Mouse (Mus musculus): ENCODE measurements around the gene Tgfbr3. TPM values are rescaled to one million over a fixed set of nuclear protein-coding genes. Genes with fewer than 3 reads are reported as not detected.

Tgfbr3 gene
- polyA plus RNA-seq, 1 experiment from 2014 or later, result 38.7 TPM

- no peaks in the 10 kb centered on the region for H3K9me3 ChIP-seq (replicated peaks)
- H3K4me2 ChIP-seq (replicated peaks), result no peak overlapping the region
- H3K36me3 ChIP-seq, result no peaks in the 10 kb centered on the region
- H3K4me3 ChIP-seq (replicated peaks), result no peak overlapping the region
- no peak for ATAC-seq (ENCODE audit: insufficient number of reproducible peaks, low FRiP score, low TSS enrichment, low read depth)
- H3K27me3 ChIP-seq, result no peaks in the 10 kb centered on the region
- peaks cover 24% of the 10 kb centered on the region for H3K4me1 ChIP-seq
- no peak overlapping the region for H3K27ac ChIP-seq (replicated peaks)
- WGBS, result 52% methylated on average over 13 of the region's 13 CpGs
- no peak overlapping the region for H3K9ac ChIP-seq
These were observed 214.3 kb downstream of the Tgfbr3 start for GRCm38 (mm10) chr5:107074980-107075583.

- Histone ChIP-seq H3K36me3 (no peaks in the 10 kb centered on the region), H3K9ac (no peak overlapping the region), H3K4me3 (replicated peaks) (no peak overlapping the region), H3K4me2 (replicated peaks) (no peak overlapping the region), H3K27me3 (no peaks in the 10 kb centered on the region), H3K9me3 (replicated peaks) (no peaks in the 10 kb centered on the region), H3K4me1 (peaks cover 17% of the 10 kb centered on the region), H3K27ac (replicated peaks) (no peak overlapping the region)
- WGBS, result 60% methylated on average over 4 of the region's 4 CpGs
- no peak for ATAC-seq (ENCODE audit: insufficient number of reproducible peaks, low FRiP score, low TSS enrichment, low read depth)
These were observed 215.1 kb downstream of the Tgfbr3 start for GRCm38 (mm10) chr5:107074350-107074749.

- no peak overlapping the region for H3K4me3 ChIP-seq (replicated peaks)
- no peak overlapping the region for H3K4me2 ChIP-seq (replicated peaks)
- H3K27ac ChIP-seq (replicated peaks), result no peak overlapping the region
- ATAC-seq (ENCODE audit: insufficient number of reproducible peaks, low FRiP score, low TSS enrichment, low read depth), result no peak
- H3K9ac ChIP-seq, result no peak overlapping the region
- no peaks in the 10 kb centered on the region for H3K27me3 ChIP-seq
- peaks cover 10% of the 10 kb centered on the region for H3K4me1 ChIP-seq
- H3K9me3 ChIP-seq (replicated peaks), result no peaks in the 10 kb centered on the region
- WGBS, result 34% methylated on average over 3 of the region's 3 CpGs
- H3K36me3 ChIP-seq, result no peaks in the 10 kb centered on the region
These were observed 215.9 kb downstream of the Tgfbr3 start for GRCm38 (mm10) chr5:107073536-107073935.

- Histone ChIP-seq H3K27me3 (no peaks in the 10 kb centered on the region), H3K4me2 (replicated peaks) (no peak overlapping the region), H3K27ac (replicated peaks) (no peak overlapping the region), H3K9me3 (replicated peaks) (no peaks in the 10 kb centered on the region), H3K4me3 (replicated peaks) (no peak overlapping the region), H3K9ac (no peak overlapping the region), H3K4me1 (no peaks in the 10 kb centered on the region), H3K36me3 (no peaks in the 10 kb centered on the region)
- no peak for ATAC-seq (ENCODE audit: insufficient number of reproducible peaks, low FRiP score, low TSS enrichment, low read depth)
- WGBS, result 67% methylated on average over 5 of the region's 5 CpGs
These were observed 221.3 kb downstream of the Tgfbr3 start for GRCm38 (mm10) chr5:107068146-107068545.

GRCm38 (mm10) chr5:107067531-107067930 lies 221.9 kb downstream of the Tgfbr3 start:
- no peak overlapping the region for H3K27ac ChIP-seq (replicated peaks)
- H3K27me3 ChIP-seq, result no peaks in the 10 kb centered on the region
- 77% methylated on average over 7 of the region's 7 CpGs for WGBS
- no peak for ATAC-seq (ENCODE audit: insufficient number of reproducible peaks, low FRiP score, low TSS enrichment, low read depth)
- no peaks in the 10 kb centered on the region for H3K4me1 ChIP-seq
- no peak overlapping the region for H3K4me3 ChIP-seq (replicated peaks)
- no peaks in the 10 kb centered on the region for H3K36me3 ChIP-seq
- H3K9me3 ChIP-seq (replicated peaks), result no peaks in the 10 kb centered on the region
- no peak overlapping the region for H3K4me2 ChIP-seq (replicated peaks)
- no peak overlapping the region for H3K9ac ChIP-seq

- H3K4me3 ChIP-seq (replicated peaks), result no peak overlapping the region
- no peak for ATAC-seq (ENCODE audit: insufficient number of reproducible peaks, low FRiP score, low TSS enrichment, low read depth)
- WGBS, result 69% methylated on average over 5 of the region's 5 CpGs
- H3K4me1 ChIP-seq, result no peaks in the 10 kb centered on the region
- H3K27me3 ChIP-seq, result no peaks in the 10 kb centered on the region
- no peak overlapping the region for H3K4me2 ChIP-seq (replicated peaks)
- no peaks in the 10 kb centered on the region for H3K36me3 ChIP-seq
- no peak overlapping the region for H3K27ac ChIP-seq (replicated peaks)
- H3K9ac ChIP-seq, result no peak overlapping the region
- H3K9me3 ChIP-seq (replicated peaks), result no peaks in the 10 kb centered on the region
These were observed 224.5 kb downstream of the Tgfbr3 start for GRCm38 (mm10) chr5:107064922-107065321.

GRCm38 (mm10) chr5:107062229-107062852 lies 227.1 kb downstream of the Tgfbr3 start:
- Histone ChIP-seq H3K27ac (replicated peaks) (no peak overlapping the region), H3K9ac (no peak overlapping the region), H3K27me3 (no peaks in the 10 kb centered on the region), H3K4me1 (no peaks in the 10 kb centered on the region), H3K4me3 (replicated peaks) (no peak overlapping the region), H3K4me2 (replicated peaks) (no peak overlapping the region), H3K9me3 (replicated peaks) (no peaks in the 10 kb centered on the region), H3K36me3 (no peaks in the 10 kb centered on the region)
- WGBS, result 70% methylated on average over 12 of the region's 12 CpGs
- no peak for ATAC-seq (ENCODE audit: insufficient number of reproducible peaks, low FRiP score, low TSS enrichment, low read depth)

- Histone ChIP-seq H3K27ac (replicated peaks) (no peak overlapping the region), H3K9ac (no peak overlapping the region), H3K36me3 (no peaks in the 10 kb centered on the region), H3K9me3 (replicated peaks) (no peaks in the 10 kb centered on the region), H3K27me3 (no peaks in the 10 kb centered on the region), H3K4me1 (no peaks in the 10 kb centered on the region), H3K4me3 (replicated peaks) (no peak overlapping the region), H3K4me2 (replicated peaks) (no peak overlapping the region)
- no peak for ATAC-seq (ENCODE audit: insufficient number of reproducible peaks, low FRiP score, low TSS enrichment, low read depth)
- 89% methylated on average over 5 of the region's 5 CpGs for WGBS
These were observed 229.9 kb downstream of the Tgfbr3 start for GRCm38 (mm10) chr5:107059514-107059913.

- no peaks in the 10 kb centered on the region for H3K36me3 ChIP-seq
- WGBS, result 58% methylated on average over 4 of the region's 4 CpGs
- H3K9ac ChIP-seq, result no peak overlapping the region
- H3K4me3 ChIP-seq (replicated peaks), result no peak overlapping the region
- no peak for ATAC-seq (ENCODE audit: insufficient number of reproducible peaks, low FRiP score, low TSS enrichment, low read depth)
- no peak overlapping the region for H3K4me2 ChIP-seq (replicated peaks)
- no peaks in the 10 kb centered on the region for H3K27me3 ChIP-seq
- H3K9me3 ChIP-seq (replicated peaks), result no peaks in the 10 kb centered on the region
- no peak overlapping the region for H3K27ac ChIP-seq (replicated peaks)
- no peaks in the 10 kb centered on the region for H3K4me1 ChIP-seq
These were observed 230.8 kb downstream of the Tgfbr3 start for GRCm38 (mm10) chr5:107058642-107059041.

Other genes starting within 250 kb of the Tgfbr3 start
- 5.6 and 6.4 TPM in 2 replicates for gene Brdt, start 41.5 kb upstream of the Tgfbr3 start, polyA plus RNA-seq (2015; fragmentation: Nextera tagmentation; extraction: Ambion mirVana)
- gene Ephx4, start 113.1 kb upstream of the Tgfbr3 start, polyA plus RNA-seq (2015; fragmentation: Nextera tagmentation; extraction: Ambion mirVana), result 3.0 and 3.7 TPM in 2 replicates
- gene Lpcat2b, start 141.9 kb upstream of the Tgfbr3 start, polyA plus RNA-seq (2015; fragmentation: Nextera tagmentation; extraction: Ambion mirVana), result 0.05 TPM in 1 of 2 replicates, not detected in the other
- gene Btbd8, start 148.4 kb upstream of the Tgfbr3 start, polyA plus RNA-seq (2015; fragmentation: Nextera tagmentation; extraction: Ambion mirVana), result 4.9 and 7.6 TPM in 2 replicates
- gene Gm42669, start 218.0 kb upstream of the Tgfbr3 start, polyA plus RNA-seq (2015; fragmentation: Nextera tagmentation; extraction: Ambion mirVana), result 0.49 and 0.50 TPM in 2 replicates
- gene 1700028K03Rik, start 245.1 kb upstream of the Tgfbr3 start, polyA plus RNA-seq (2015; fragmentation: Nextera tagmentation; extraction: Ambion mirVana), result 0.05 and 0.12 TPM in 2 replicates